30 mouse cellular contexts compared by ENCODE assay signal in the genomic region with DNA sequence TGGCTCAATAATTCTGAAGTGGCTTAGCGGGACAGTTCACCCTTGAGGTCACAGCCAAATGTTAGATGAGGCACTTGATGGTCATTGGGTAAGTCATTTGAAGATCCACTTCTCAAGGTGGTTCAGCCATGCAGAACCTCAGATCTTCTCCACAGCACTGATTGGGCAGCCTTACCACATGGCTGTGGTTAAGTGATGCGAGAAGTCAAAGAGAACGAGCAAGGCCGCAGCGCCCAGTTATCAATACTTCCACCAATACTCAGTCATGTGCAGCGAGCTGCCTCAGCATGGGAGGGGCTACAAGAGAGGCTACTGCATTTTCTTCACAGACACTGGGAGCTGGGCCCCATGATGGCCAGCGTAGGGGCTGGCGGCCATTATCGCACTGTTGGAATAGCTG. TPM values are rescaled to one million over a fixed set of nuclear protein-coding genes. Genes with fewer than 3 reads are reported as not detected.
"Had no signal": no experiment of that assay in that cellular context is flagged by ENCODE, and none has a peak within 500 bp of the region (broad histone marks: within the 10 kb centered on the region; RNA-seq: fewer than 3 reads in every experiment).

No protein-coding gene starts in this region.

- H3K36me3 ChIP-seq: limb, embryonic 10.5 days; limb, embryonic 12.5 days; limb, embryonic 13.5 days; limb, embryonic 15.5 days; liver, embryonic 13.5 days; lung, embryonic 15.5 days; midbrain, embryonic 10.5 days; midbrain, embryonic 12.5 days; midbrain, embryonic 13.5 days; midbrain, embryonic 15.5 days had no signal

- H3K4me3 ChIP-seq: limb, embryonic 10.5 days; limb, embryonic 12.5 days; limb, embryonic 13.5 days; limb, embryonic 15.5 days; liver, embryonic 12.5 days; liver, embryonic 13.5 days; liver, embryonic 15.5 days; lung, embryonic 15.5 days; midbrain, embryonic 10.5 days; midbrain, embryonic 12.5 days; midbrain, embryonic 13.5 days; midbrain, embryonic 15.5 days; myocyte had no signal

- H3K27me3 ChIP-seq: limb, embryonic 12.5 days; limb, embryonic 13.5 days; limb, embryonic 15.5 days; liver, embryonic 12.5 days; liver, embryonic 13.5 days; liver, embryonic 15.5 days; lung, embryonic 15.5 days; megakaryocyte, embryonic 14.5 days; midbrain, embryonic 12.5 days; midbrain, embryonic 13.5 days; midbrain, embryonic 15.5 days had no signal

- H3K9me3 ChIP-seq: limb, embryonic 10.5 days; limb, embryonic 12.5 days; limb, embryonic 13.5 days; limb, embryonic 15.5 days; liver, embryonic 12.5 days; liver, embryonic 13.5 days; liver, embryonic 15.5 days; lung, embryonic 15.5 days; midbrain, embryonic 10.5 days; midbrain, embryonic 12.5 days; midbrain, embryonic 13.5 days; midbrain, embryonic 15.5 days had no signal

- H3K9ac ChIP-seq: limb, embryonic 12.5 days; limb, embryonic 13.5 days; limb, embryonic 15.5 days; liver, embryonic 12.5 days; liver, embryonic 13.5 days; liver, embryonic 14.5 days; liver, embryonic 15.5 days; liver, postnatal 0 days; lung, embryonic 14.5 days; lung, embryonic 15.5 days; midbrain, embryonic 12.5 days; midbrain, embryonic 13.5 days; midbrain, embryonic 15.5 days had no signal

- H3K27ac ChIP-seq: limb, embryonic 10.5 days; limb, embryonic 12.5 days; limb, embryonic 13.5 days; limb, embryonic 15.5 days; liver, embryonic 12.5 days; liver, embryonic 13.5 days; liver, embryonic 14.5 days; liver, embryonic 15.5 days; lung, embryonic 15.5 days; midbrain, embryonic 10.5 days; midbrain, embryonic 12.5 days; midbrain, embryonic 13.5 days; midbrain, embryonic 15.5 days had no signal

- H3K4me1 ChIP-seq: limb, embryonic 10.5 days; limb, embryonic 12.5 days; limb, embryonic 13.5 days; limb, embryonic 15.5 days; lung, embryonic 15.5 days; midbrain, embryonic 10.5 days; midbrain, embryonic 12.5 days; midbrain, embryonic 13.5 days; midbrain, embryonic 15.5 days had no signal

- H3K4me2 ChIP-seq: limb, embryonic 12.5 days; limb, embryonic 13.5 days; limb, embryonic 15.5 days; liver, embryonic 11.5 days; liver, embryonic 12.5 days; liver, embryonic 13.5 days; liver, embryonic 15.5 days; lung, embryonic 14.5 days; lung, embryonic 15.5 days; midbrain, embryonic 11.5 days; midbrain, embryonic 12.5 days; midbrain, embryonic 13.5 days; midbrain, embryonic 15.5 days had no signal

- ATAC-seq: liver, embryonic 12.5 days; liver, postnatal 0 days; lung, postnatal 0 days; midbrain, embryonic 13.5 days; midbrain, embryonic 15.5 days; midbrain, embryonic 16.5 days had no signal

- DNase-seq: left cerebral cortex, postnatal 4 days; liver; liver, embryonic 13.5 days; liver, postnatal 0 days; lung, adult 18-20 months; lung, adult 2 months; lung, embryonic 14.5 days; lung, postnatal 10 days; lung, postnatal 14 days; lung, postnatal 36 days; lung, postnatal 4 days; midbrain, embryonic 14.5 days had no signal

RNA-seq across cellular contexts. Expression of gene Vav1, which starts 14.1 kb away (rescaled TPM):
- polyA plus RNA-seq: myocyte had no signal
